Mouse (Mus musculus) stomach, embryonic 15.5 days (tissue): ENCODE data around the gene Rnf44. TPM values are rescaled to one million over a fixed set of nuclear protein-coding genes. Genes with fewer than 3 reads are reported as not detected.
A peak's percentile ranks its signal among the peaks of the same experiment; 100 is the strongest.

ENCODE experiments used
- ATAC-seq: fragments of 200-750 bp; cut with Nextera tagmentation; 2 replicates; pipeline ENCODE4 v1.8.0; 2017; ENCODE audit warnings: low read depth, moderate number of reproducible peaks, moderate TSS enrichment; ENCODE audit not compliant: insufficient read depth, low FRiP score
- H3K27ac ChIP-seq: fragments of 300-500 bp; sonication (generic); 2 replicates; pipeline ENCODE4 v1.5.1; 2015; ENCODE audit warnings: mild to moderate bottlenecking, inconsistent platforms
- H3K27me3 ChIP-seq: fragments of 300-500 bp; sonication (generic); replicated peaks from 2 replicates; pipeline ENCODE4 v1.6.1; 2015; ENCODE audit warnings: inconsistent platforms
- H3K36me3 ChIP-seq: fragments of 300-500 bp; sonication (generic); 2 replicates; pipeline ENCODE4 v1.6.1; 2015; ENCODE audit warnings: inconsistent platforms
- H3K4me1 ChIP-seq: fragments of 300-500 bp; sonication (generic); 2 replicates; pipeline ENCODE4 v1.6.1; 2015; ENCODE audit warnings: inconsistent platforms
- H3K4me2 ChIP-seq: fragments of 300-500 bp; sonication (generic); 2 replicates; pipeline ENCODE4 v1.6.1; 2015; ENCODE audit warnings: mild to moderate bottlenecking, inconsistent platforms
- H3K4me3 ChIP-seq: fragments of 300-500 bp; sonication (generic); replicated peaks from 2 replicates; pipeline ENCODE4 v1.5.1; 2015; ENCODE audit warnings: inconsistent platforms
- H3K9ac ChIP-seq: fragments of 300-500 bp; sonication (generic); 2 replicates; pipeline ENCODE4 v1.6.1; 2015; ENCODE audit warnings: inconsistent platforms
- H3K9me3 ChIP-seq: fragments of 300-500 bp; sonication (generic); 2 replicates; pipeline ENCODE4 v1.6.1; 2016; ENCODE audit warnings: inconsistent platforms
- WGBS: fragments of 180-500 bp; shearing (Covaris S2); methylation state at CpG from one replicate; pipeline ENCODE4 v1.1.7; 2015; 5-methylcytosine and 5-hydroxymethylcytosine counted together
- polyA plus RNA-seq: library from polyadenylated mRNA; unstranded; fragments of >200 nt; fragmentation: Nextera tagmentation; extraction: Ambion mirVana; gene quantifications from 2 replicates; pipeline ENCODE4 v1.2.1, GENCODE M21; 2015

Rnf44 gene
- polyA plus RNA-seq = 69.1 and 76.4 TPM in 2 replicates

GRCm38 (mm10) chr13:54693558-54694347, at the start of gene Rnf44:
Gene Rnf44, minus strand, starts transcription at chr13:54693907.
- peak; percentile 99 for ATAC-seq
- Histone ChIP-seq H3K4me3 (peak within 1 kb of the TSS; percentile 99), H3K4me2 (peak within 1 kb of the TSS; percentile 86), H3K27ac (peak within 1 kb of the TSS; percentile 98), H3K4me1 (peaks cover 25% of the 10 kb centered on the region), H3K27me3 (no peaks in the 10 kb centered on the region), H3K36me3 (no peaks in the 10 kb centered on the region), H3K9ac (peak within 1 kb of the TSS; percentile 98), H3K9me3 (no peaks in the 10 kb centered on the region)
- WGBS = under 1% methylated on average over 86 of the region's 92 CpGs

GRCm38 (mm10) chr13:54738213-54738601, 44.5 kb upstream of the Rnf44 start:
- H3K27ac ChIP-seq = no peak overlapping the region
- WGBS = 5% methylated on average over 34 of the region's 34 CpGs
- H3K27me3 ChIP-seq = peaks cover 45% of the 10 kb centered on the region
- no peaks in the 10 kb centered on the region for H3K36me3 ChIP-seq
- no peak overlapping the region for H3K9ac ChIP-seq
- H3K4me1 ChIP-seq = peaks cover 12% of the 10 kb centered on the region
- no peak for ATAC-seq
- peak overlapping the region; percentile 38 for H3K4me3 ChIP-seq
- H3K9me3 ChIP-seq = no peaks in the 10 kb centered on the region
- H3K4me2 ChIP-seq = peak overlapping the region; percentile 70

- ATAC-seq = peak; percentile 64; the same call in 1 of the 2 replicates
- no peak overlapping the region for H3K9ac ChIP-seq
- peaks cover 12% of the 10 kb centered on the region for H3K4me1 ChIP-seq
- H3K27ac ChIP-seq = no peak overlapping the region
- peaks cover 45% of the 10 kb centered on the region for H3K27me3 ChIP-seq
- WGBS = under 1% methylated on average over 78 of the region's 87 CpGs
- peak overlapping the region; percentile 38 for H3K4me3 ChIP-seq
- no peaks in the 10 kb centered on the region for H3K9me3 ChIP-seq
- H3K4me2 ChIP-seq = peak overlapping the region; percentile 70
- H3K36me3 ChIP-seq = no peaks in the 10 kb centered on the region
Measured at GRCm38 (mm10) chr13:54737488-54738212, 43.9 kb upstream of the Rnf44 start.

- Histone ChIP-seq H3K4me2 (peak overlapping the region; percentile 70), H3K27ac (no peak overlapping the region), H3K9ac (no peak overlapping the region), H3K27me3 (peaks cover 45% of the 10 kb centered on the region), H3K9me3 (no peaks in the 10 kb centered on the region), H3K4me3 (peak overlapping the region; percentile 38), H3K4me1 (peaks cover 12% of the 10 kb centered on the region), H3K36me3 (no peaks in the 10 kb centered on the region)
- no peak for ATAC-seq
- 20% methylated on average over 3 of the region's 3 CpGs for WGBS
Measured at GRCm38 (mm10) chr13:54736931-54737330, 43.2 kb upstream of the Rnf44 start.

- no peaks in the 10 kb centered on the region for H3K4me1 ChIP-seq
- ATAC-seq = no peak
- H3K9me3 ChIP-seq = no peaks in the 10 kb centered on the region
- no peaks in the 10 kb centered on the region for H3K27me3 ChIP-seq
- H3K9ac ChIP-seq = no peak overlapping the region
- WGBS = 61% methylated on average over 11 of the region's 11 CpGs
- no peak overlapping the region for H3K27ac ChIP-seq
- H3K4me2 ChIP-seq = no peak overlapping the region
- no peak overlapping the region for H3K4me3 ChIP-seq
- H3K36me3 ChIP-seq = no peaks in the 10 kb centered on the region
Measured at GRCm38 (mm10) chr13:54726131-54726530, 32.4 kb upstream of the Rnf44 start.

DNA sequence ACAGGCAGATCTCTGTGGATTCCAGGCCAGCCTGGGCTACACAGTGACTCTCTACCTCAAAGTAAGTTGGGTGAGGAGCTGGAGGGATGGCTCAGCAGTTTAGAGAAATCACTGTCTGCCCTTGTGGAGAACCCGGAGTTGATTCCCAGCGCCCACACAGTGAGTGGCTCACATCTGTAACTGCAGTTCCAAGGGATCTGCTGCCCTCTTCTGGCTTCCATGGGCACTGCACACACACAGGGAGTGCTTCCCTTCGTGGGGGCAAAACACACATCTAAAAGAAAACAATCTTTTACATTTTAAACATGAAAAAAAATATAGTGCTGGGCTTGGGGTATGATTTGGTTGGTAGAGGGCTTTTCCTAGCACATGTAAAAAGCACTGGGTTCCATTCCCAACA, 29.4 kb upstream of the Rnf44 start:
- H3K27ac ChIP-seq = no peak overlapping the region
- H3K27me3 ChIP-seq = no peaks in the 10 kb centered on the region
- no peak overlapping the region for H3K9ac ChIP-seq
- H3K9me3 ChIP-seq = no peaks in the 10 kb centered on the region
- no peak overlapping the region for H3K4me3 ChIP-seq
- no peak overlapping the region for H3K4me2 ChIP-seq
- H3K4me1 ChIP-seq = no peaks in the 10 kb centered on the region
- 85% methylated on average over 3 of the region's 3 CpGs for WGBS
- no peaks in the 10 kb centered on the region for H3K36me3 ChIP-seq
- ATAC-seq = no peak

DNA sequence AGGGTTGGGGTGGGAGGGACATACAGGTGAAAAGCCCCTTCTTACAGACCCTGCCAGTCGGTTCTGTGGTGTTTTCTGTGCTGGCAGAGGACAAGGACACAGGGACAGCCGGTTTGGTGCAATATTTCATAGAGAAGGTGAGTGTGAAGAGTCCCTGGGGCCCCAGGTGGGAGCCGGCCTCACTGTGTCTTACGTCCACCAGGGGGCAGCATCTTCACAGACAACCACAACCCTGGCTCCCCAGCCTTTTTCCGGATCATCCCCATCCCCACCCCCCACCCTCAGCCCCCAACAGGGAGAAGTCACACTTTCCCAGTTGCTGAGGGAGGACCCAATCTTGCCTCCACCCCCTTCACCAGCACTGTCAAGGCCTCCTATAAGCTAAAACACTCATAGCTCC, 23.2 kb upstream of the Rnf44 start:
- Histone ChIP-seq H3K9ac (no peak overlapping the region), H3K36me3 (no peaks in the 10 kb centered on the region), H3K9me3 (no peaks in the 10 kb centered on the region), H3K4me1 (no peaks in the 10 kb centered on the region), H3K4me3 (no peak overlapping the region), H3K4me2 (no peak overlapping the region), H3K27ac (no peak overlapping the region), H3K27me3 (no peaks in the 10 kb centered on the region)
- no peak for ATAC-seq
- 3% methylated on average over 5 of the region's 5 CpGs for WGBS

DNA sequence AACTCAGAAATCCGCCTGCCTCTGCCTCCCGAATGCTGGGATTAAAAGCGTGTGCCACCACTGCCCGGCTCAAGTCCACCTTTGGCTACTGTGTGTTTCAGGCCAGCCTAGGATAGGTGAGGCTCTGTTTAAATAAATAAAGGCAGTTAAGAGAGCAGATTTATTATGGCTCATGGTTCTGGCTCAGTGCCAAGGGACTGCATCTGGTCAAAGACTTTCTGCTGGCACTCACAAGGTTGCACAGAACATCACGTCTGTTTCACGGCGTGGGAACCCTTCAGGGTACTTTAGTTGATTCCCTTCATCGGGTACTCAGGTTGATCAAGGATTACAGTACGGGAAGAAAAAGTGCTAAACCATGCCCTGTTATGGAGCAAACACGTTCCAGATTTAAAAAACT, 21.3 kb upstream of the Rnf44 start:
- Histone ChIP-seq H3K4me3 (no peak overlapping the region), H3K27me3 (no peaks in the 10 kb centered on the region), H3K4me2 (no peak overlapping the region), H3K27ac (no peak overlapping the region), H3K36me3 (no peaks in the 10 kb centered on the region), H3K9me3 (no peaks in the 10 kb centered on the region), H3K9ac (no peak overlapping the region), H3K4me1 (no peaks in the 10 kb centered on the region)
- ATAC-seq = no peak
- 62% methylated on average over 10 of the region's 10 CpGs for WGBS

GRCm38 (mm10) chr13:54714393-54714792, 20.7 kb upstream of the Rnf44 start:
- no peak for ATAC-seq
- 51% methylated on average over 4 of the region's 4 CpGs for WGBS
- Histone ChIP-seq H3K9ac (no peak overlapping the region), H3K27me3 (no peaks in the 10 kb centered on the region), H3K4me2 (no peak overlapping the region), H3K27ac (no peak overlapping the region), H3K4me3 (no peak overlapping the region), H3K9me3 (no peaks in the 10 kb centered on the region), H3K36me3 (no peaks in the 10 kb centered on the region), H3K4me1 (no peaks in the 10 kb centered on the region)

DNA sequence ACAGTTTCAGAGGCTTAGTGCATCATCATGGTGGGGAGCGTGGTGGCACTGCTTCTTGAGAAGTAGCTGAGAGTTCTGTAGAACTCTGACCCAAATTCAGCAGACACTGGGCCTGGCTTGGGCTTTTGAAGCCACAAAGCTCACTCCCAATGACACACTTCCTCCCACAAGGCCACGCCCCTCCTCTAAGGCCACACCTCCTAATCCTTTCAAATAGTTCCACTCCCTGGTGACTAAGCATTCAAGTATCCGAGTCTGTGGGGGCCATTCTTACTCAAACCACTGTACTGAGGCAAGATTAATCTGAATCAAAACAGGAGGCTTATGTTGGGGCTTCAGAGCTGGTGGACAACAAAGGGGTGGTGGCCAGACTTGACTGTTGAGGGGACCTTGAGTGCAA, 17.2 kb upstream of the Rnf44 start:
- H3K27ac ChIP-seq = no peak overlapping the region
- no peak for ATAC-seq
- no peaks in the 10 kb centered on the region for H3K36me3 ChIP-seq
- no peaks in the 10 kb centered on the region for H3K4me1 ChIP-seq
- H3K9me3 ChIP-seq = no peaks in the 10 kb centered on the region
- WGBS = 85% methylated on average over 3 of the region's 3 CpGs
- no peak overlapping the region for H3K4me3 ChIP-seq
- no peaks in the 10 kb centered on the region for H3K27me3 ChIP-seq
- no peak overlapping the region for H3K9ac ChIP-seq
- H3K4me2 ChIP-seq = no peak overlapping the region

- no peak overlapping the region for H3K4me2 ChIP-seq
- no peaks in the 10 kb centered on the region for H3K9me3 ChIP-seq
- no peak overlapping the region for H3K4me3 ChIP-seq
- H3K4me1 ChIP-seq = 0 out of 2 replicates have a peak, but pooled peaks cover 5% of the 10 kb centered on the region
- H3K27ac ChIP-seq = no peak overlapping the region
- H3K9ac ChIP-seq = no peak overlapping the region
- H3K27me3 ChIP-seq = no peaks in the 10 kb centered on the region
- ATAC-seq = no peak
- H3K36me3 ChIP-seq = no peaks in the 10 kb centered on the region
- 46% methylated on average over 6 of the region's 6 CpGs for WGBS
Measured at GRCm38 (mm10) chr13:54704890-54705289, 11.2 kb upstream of the Rnf44 start.

DNA sequence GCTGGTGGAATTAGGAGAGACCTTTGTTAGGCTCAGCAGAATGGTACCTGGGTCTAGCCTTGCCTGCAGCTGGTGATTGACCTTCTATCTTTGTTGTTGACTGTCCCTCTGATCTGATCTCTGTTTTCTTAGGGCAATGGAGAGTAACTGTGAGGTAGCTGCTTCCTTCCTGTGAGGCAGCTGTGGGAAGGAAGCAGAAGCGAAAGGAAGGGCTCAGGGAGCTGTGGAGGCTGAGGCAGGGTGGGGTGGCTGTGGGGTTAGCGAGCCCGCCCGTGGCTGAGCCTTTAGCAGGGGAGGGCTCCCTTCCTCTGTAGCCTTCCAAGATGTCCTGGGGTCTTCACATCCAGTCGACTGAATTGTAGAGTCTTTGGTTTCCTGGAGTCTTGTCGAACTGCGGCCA, 8.8 kb upstream of the Rnf44 start:
- no peak for ATAC-seq
- H3K9me3 ChIP-seq = no peaks in the 10 kb centered on the region
- H3K9ac ChIP-seq = no peak overlapping the region
- no peak overlapping the region for H3K4me3 ChIP-seq
- H3K4me2 ChIP-seq = no peak overlapping the region
- 0 out of 2 replicates have a peak, but pooled peaks cover 5% of the 10 kb centered on the region for H3K4me1 ChIP-seq
- H3K27me3 ChIP-seq = no peaks in the 10 kb centered on the region
- no peak overlapping the region for H3K27ac ChIP-seq
- 68% methylated on average over 7 of the region's 7 CpGs for WGBS
- H3K36me3 ChIP-seq = no peaks in the 10 kb centered on the region
